ENCODE assay signal across 14 mouse cellular contexts in the genomic region with DNA sequence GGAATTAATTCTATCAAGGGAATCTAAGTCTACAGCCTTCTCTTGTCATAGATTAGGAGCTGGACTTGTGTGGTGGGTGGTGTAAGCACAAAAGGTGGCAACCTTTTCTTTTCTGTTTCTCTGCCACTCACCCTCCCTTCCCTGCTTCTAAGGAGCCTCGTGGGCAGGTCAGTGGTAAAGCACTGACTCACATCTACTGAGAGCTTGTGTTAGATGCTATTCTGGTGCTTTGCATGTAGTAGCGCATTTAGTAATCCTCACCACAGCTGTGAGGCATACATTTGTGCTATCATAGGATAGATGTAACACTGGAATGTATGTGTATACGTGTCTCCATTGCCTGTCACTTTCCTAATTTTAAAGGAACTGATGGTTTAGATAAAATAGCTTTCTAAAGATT.
"Had no signal": no experiment of that assay in that cellular context is flagged by ENCODE, and none has a peak within 500 bp of the region (broad histone marks: within the 10 kb centered on the region; RNA-seq: fewer than 3 reads in every experiment).

No protein-coding gene starts in this region.

- H3K4me2 ChIP-seq: limb, embryonic 13.5 days; liver, embryonic 15.5 days; lung, embryonic 14.5 days; neural tube, embryonic 15.5 days; stomach, embryonic 15.5 days had no signal

- H3K9ac ChIP-seq: limb, embryonic 13.5 days; liver, embryonic 15.5 days; lung, embryonic 14.5 days; neural tube, embryonic 15.5 days; stomach, embryonic 15.5 days had no signal

- DNase-seq: kidney, postnatal 25 days; layer of hippocampus, adult 9-11 months; layer of hippocampus, postnatal 36 days; lung, embryonic 14.5 days; lung, postnatal 10 days; lung, postnatal 4 days; midbrain, embryonic 14.5 days; thymus, postnatal 36 days had no signal

- H3K27me3 ChIP-seq: limb, embryonic 13.5 days; liver, embryonic 15.5 days; neural tube, embryonic 15.5 days; stomach, embryonic 15.5 days had no signal

- H3K4me3 ChIP-seq: limb, embryonic 13.5 days; liver, embryonic 15.5 days; midbrain, embryonic 10.5 days; myocyte; neural tube, embryonic 15.5 days; stomach, embryonic 15.5 days had no signal

- H3K9me3 ChIP-seq: limb, embryonic 13.5 days; liver, embryonic 15.5 days; midbrain, embryonic 10.5 days; neural tube, embryonic 15.5 days; stomach, embryonic 15.5 days had no signal

- H3K36me3 ChIP-seq: limb, embryonic 13.5 days; liver, embryonic 15.5 days; midbrain, embryonic 10.5 days; neural tube, embryonic 15.5 days; stomach, embryonic 15.5 days had no signal

- H3K27ac ChIP-seq: limb, embryonic 13.5 days; liver, embryonic 15.5 days; midbrain, embryonic 10.5 days; neural tube, embryonic 15.5 days; stomach, embryonic 15.5 days had no signal

- H3K4me1 ChIP-seq: neural tube, embryonic 15.5 days had no signal
